Mouse (Mus musculus): ENCODE measurements around the gene Gm10491.

Gm10491 gene

DNA sequence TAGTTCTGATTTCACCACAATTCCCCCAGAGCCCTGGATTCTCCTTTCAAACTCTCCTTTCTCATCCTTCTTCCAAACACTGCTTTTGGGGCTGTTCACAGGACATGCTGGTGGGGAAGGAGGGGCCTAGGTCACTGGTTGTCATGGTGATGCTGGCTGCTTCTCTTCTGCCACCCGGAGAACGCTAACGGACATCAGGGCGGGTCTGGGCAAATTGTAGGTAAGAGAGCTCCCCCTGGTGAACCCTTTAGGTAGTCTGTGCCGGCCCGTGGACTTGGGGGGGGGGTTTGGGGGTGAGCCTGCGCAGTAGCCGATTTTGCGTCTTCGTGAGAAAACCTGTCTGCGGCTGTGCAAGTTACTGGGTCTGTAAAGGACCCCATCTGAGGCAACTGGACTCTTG, 27.8 kb downstream of the Gm10491 start:
- peak; percentile 58 for DNase-seq (ENCODE audit: low spot score)

DNA sequence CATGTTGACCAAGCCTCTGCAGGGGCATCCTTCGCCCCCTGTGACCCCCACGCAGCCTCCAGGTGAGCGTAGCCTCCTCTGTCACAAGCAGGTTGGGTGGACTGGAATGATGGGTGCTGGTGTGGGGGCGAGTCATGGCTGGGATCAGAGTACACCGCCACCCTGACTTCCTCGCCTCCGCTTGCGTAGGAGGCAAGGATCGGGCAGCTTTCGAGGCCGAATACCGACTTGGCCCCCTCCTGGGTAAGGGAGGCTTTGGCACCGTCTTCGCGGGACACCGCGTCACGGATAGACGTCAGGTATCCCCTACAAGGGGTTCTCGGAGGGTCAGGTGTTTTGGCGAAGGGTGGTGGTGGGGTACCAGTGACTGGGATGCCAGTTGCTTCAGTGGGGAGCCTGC, 29.1 kb downstream of the Gm10491 start:
- no peak for DNase-seq (ENCODE audit: low spot score)

DNA sequence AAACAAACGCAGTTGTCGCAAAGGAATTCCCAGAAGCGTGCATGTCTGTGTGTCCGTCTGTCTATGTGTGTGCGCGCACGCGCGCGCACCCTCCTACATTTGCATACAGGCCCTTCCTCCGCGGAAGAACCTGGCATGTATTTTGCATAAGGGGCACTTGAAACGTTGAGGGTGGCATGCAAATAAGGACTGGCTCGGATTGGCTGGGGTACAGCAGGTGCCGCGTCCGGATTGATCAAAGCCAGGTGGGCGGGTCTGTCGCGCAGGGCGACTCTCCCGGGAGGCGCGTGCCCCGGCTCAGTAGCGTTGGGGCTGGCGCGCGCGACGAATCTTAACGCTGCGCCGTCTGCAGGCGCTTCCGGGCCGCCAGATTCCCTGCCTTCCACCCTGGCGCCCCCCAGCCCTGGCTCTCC, 29.6 kb downstream of the Gm10491 start, which contains the start of gene Pim2:
Gene Pim2 (plus strand): TSS at position 256 of the 413 bp plus-strand sequence.
- peak; percentile 89 for DNase-seq (ENCODE audit: low spot score)

DNA sequence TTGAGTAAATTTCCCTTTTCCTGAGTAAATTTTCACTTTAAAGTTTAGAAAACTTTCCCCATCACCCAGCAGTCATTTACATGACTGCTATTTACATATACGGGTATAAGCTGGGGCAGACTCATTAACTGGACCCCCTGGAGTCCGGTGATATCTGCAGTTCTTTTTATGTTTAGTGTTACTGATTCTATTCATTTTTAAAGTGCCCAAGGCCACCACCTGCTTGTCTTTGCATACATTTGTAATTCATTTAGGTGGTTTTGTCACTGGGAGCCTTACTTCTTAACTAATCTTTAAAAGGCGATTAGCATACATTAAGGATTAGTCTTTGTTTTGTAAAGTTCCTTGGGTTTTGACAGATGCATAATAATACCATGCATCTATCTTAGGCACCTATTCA, 37.8 kb downstream of the Gm10491 start:
- no peak for DNase-seq (ENCODE audit: low spot score)

DNA sequence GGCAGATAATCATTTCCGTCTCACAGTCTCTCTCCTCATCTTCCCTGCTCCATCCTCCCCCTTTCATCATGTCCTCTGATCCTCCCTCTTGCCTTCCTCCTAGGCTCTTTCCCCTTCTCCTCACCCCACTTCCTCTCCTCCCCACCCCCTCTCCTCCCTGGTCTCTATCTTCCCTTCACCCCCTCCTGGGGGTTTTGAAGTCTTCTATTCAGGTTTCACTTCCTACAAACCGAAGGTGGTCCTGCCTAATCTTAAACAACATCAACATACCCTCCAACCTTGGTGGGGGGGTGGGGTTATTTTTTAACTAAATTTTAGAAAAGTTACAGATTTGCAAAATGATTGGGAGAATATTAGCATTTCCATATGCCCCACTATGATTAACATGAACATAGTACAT, 39.1 kb downstream of the Gm10491 start:
- no peak for DNase-seq (ENCODE audit: low spot score)

DNA sequence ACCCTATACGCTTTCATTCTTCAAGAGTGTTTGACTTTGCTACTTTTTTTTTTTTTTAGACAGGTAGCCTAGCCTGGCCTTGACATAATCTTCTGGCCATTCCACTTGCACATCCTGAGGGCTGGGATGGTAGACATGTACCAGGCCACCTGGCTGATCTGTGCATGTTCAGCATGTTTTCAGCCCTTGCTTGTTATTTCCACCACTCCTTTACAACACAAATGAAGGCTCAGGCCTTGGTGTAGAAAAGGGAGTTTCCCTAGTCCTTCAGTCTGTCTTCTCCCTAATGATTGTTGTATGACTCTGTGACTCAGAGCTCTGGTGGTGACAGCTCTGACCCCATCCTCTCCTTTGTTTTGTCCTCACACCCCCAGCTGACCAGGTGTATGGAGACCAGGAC, 40.5 kb downstream of the Gm10491 start:
- no peak for DNase-seq (ENCODE audit: low spot score)

DNA sequence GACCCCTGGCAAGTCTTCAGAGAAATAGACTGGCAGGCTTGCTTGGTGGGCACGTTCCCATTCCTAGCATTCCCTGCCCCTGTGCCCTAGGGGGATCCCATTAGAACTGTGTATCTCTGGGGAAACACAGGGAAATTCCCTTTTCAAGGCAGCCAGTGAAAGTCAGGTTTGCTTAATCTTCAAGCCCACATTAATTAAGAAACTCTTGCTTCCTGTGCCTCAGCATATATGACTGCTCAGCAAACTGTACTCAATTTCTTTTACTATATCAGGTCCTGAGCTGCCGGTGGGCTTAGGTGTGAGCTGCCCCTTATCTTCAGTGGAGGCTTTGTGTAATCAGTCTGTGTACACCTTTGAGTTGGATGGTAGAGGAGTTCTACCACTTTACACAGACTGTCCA, 41.8 kb downstream of the Gm10491 start:
- DNase-seq (ENCODE audit: low spot score) = no peak

DNA sequence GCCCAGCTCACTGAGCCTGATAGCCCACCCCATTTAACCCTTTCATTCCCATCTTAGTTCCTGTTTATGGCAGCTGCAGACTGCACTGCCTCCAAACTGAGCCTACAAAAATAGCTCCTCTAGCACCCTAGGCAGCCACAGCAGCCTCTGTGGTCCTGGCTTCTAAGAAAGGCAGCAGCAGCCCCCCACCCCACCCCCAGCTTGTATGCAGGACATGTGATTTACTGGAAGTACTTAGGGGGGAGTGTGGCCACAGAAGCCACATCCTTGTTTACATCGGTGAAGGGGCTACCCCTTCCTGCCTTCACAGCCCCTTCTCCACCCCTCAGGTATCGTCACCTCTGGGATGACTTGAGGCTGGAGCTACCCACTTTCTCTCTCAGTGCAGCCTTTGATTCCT, 42.3 kb downstream of the Gm10491 start:
- no peak for DNase-seq (ENCODE audit: low spot score)

DNA sequence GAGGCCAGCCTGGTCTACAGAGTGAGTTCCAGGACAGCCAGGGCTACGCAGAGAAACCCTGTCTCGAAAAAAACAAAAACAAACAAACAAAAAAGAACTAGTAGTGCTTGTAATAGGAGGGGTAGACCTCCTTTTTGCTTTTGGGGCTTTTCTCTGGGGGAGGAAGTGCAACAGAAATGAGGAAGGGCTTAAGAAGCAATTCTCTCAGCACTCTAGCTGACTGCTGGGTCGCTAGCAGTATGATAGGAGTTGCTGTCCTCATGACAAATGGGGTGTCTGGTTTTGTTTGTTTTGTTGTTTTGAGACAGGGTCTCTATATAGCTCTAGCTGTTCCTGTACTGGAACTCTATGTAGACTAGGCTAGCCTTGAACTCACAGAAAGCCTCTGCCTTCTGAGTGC, 43.1 kb downstream of the Gm10491 start:
- DNase-seq (ENCODE audit: low spot score) = no peak

DNA sequence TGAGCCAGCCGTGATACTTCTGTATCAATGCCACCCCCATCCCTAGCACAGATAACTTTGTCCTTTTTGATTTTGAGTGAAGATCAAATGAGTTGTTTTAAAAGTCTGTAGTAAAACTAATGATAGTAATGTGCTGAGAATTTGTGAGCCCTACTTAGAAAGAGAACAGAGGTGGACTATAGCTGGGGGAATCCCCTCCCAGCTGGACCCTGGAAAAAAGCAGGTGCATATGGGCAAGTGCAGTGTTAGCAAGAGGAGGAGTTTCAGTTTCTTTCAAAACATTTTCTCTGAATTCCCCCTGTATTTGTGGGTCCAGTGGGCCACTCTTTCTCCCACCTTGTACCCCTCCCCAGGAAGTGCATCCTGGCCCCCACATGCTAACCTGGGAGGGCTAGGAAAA, 44.5 kb downstream of the Gm10491 start:
- no peak for DNase-seq (ENCODE audit: low spot score)

DNA sequence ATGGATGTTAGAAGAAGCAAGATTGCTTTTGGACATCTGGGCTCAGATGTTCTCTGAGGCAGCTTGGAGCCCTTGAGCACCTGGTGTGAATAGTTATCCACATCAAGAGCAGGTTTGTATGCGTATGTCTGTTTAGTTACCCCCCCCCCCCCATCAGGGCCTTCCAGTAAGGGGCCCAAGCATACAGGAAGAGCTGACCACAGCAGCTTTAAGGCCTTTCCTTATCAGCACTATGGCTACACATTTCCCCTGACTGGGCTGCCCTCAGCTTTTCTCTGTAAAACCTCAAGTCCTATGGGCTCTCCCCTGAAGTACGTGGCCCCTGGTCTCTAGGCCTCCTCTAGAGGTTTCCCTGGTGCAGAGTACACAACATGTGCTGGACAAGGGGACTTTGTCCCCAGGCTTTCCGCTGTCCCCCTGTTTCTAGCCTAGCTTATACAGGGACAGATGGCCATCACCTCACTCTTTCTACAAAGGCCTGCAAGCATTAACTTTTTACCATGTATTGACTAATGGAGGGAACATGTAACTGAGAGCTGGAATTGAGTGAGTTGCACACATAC, 48.4 kb downstream of the Gm10491 start:
- DNase-seq (ENCODE audit: low spot score) = no peak

All from lung, postnatal 25 days (tissue).